Mouse (Mus musculus) cerebellum, adult 11-12 months (tissue): Measurements from ENCODE around the gene Bco2.

ENCODE experiments used
- DNase-seq: peaks from one replicate; pipeline ENCODE4 v3.0.0; 2022

The Bco2 gene

DNA sequence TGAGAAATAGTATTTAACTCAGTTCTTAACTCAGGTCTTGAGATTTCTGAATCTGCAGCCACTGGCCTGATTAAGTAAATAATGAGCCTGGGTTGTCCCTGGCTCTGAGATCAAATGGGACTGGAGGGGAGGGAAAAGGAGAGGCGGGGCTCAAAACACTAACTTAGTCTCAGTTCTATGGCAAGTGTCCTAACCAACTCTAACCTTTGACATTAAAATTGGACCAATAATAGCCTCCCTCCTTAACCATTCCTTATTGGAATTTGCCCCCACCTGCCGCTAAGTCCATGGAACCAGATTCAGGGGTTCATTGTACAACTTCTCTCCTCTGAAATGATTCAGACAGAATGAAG, at the start of gene Bco2:
Gene Bco2, minus strand, starts transcription at position 88 of the 353 bp plus-strand sequence.
- DNase-seq, result no peak

GRCm38 (mm10) chr9:50604338-50604737, 49.4 kb upstream of the Bco2 start:
- no peak for DNase-seq

GRCm38 (mm10) chr9:50603998-50604324, 49.0 kb upstream of the Bco2 start:
- DNase-seq, result no peak

GRCm38 (mm10) chr9:50603189-50603997, 48.4 kb upstream of the Bco2 start, which contains the start of the genes Sdhd and Timm8b:
TSS of gene Sdhd (minus strand) at chr9:50603812.
TSS of gene Timm8b (plus strand) at chr9:50603910.
- DNase-seq, result peak; percentile 95

DNA sequence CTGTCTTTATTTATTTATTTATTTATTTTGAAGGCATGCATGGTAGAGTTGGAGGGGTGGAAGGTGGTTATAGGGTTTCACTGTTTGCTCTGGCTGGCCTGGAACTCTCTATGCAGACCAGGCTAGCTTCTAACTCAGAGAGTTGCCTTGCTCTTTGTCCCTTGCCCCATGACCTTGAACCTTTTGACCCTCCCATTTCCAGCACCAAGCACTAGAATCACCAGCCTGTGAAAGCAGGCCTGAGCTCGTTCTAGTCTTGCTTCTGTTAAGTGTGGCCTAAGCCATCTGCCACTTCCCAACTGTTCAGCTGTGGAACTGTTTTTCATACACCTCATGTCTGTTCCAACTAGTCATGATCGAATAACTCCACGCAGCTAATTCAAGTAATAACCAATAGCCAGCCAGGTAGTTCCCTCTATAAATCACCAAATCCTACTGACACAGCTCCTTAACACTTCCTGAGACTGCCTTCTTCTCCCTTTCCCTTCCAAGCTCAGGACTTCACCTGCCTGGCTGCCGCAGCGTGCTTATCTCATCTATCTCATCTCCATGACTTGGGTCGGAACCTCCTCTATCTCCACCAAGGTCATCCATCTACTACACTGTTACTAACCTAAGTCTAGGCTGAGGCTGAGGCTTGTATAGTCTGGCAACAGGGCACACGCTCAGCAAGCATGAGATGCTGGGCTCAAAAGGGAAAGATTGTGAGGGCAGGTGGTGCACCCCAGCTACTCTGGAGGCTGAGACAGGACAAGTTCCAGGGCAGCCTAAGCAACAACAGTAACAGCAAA, 47.3 kb upstream of the Bco2 start:
- no peak for DNase-seq

DNA sequence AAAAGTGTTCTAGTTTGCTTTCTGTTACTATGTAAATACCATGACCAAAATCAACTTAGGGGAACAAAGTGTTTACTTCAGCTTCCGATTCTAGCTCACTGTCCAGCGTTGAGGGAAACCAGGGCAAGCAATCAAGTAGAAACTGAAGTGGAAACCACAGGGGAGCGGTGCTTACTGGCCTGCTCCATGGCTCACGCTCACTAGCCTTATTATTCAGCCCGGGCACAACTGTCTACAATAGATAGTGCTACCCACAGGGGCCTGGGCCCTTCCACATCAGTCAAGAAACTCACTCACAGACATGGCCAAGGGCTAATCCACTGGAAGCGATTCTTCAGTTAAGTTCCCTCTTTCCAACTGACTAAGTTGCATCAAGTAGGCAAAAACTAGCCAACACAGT, 46.6 kb upstream of the Bco2 start:
- DNase-seq, result no peak

GRCm38 (mm10) chr9:50596973-50597372, 42.0 kb upstream of the Bco2 start:
- no peak for DNase-seq

DNA sequence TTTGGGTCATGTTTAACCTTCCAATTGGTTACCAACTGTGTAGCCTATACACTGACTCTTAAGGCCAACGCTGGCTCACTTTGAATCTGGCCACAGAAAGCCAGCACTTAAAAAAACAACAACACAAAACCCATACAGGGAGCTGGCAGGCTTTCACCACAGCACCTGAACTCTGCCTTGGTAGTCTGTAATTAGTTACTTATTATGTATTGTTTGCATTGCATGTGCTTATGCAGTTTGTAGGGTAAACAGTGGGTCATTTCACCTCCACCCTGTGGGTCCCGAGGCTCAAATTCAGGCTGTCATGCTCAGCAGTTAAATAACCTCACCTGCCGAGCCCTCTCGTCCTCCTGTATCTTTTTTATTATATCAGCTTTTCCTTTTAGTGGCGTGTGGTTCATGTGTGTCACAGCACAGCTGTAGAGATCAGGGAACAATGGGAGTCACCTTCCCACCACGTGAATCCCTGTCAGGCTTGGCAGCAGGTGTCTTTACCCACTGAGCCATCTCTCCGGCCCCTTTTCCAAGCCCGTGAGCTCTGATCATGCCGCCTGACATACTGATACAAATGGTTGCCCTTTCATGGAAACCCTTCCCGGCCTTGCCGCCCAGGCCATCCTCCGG, 39.9 kb upstream of the Bco2 start:
- no peak for DNase-seq

GRCm38 (mm10) chr9:50593544-50593943, 38.6 kb upstream of the Bco2 start:
- DNase-seq, result no peak

GRCm38 (mm10) chr9:50592955-50593354, 38.0 kb upstream of the Bco2 start:
- DNase-seq, result no peak

DNA sequence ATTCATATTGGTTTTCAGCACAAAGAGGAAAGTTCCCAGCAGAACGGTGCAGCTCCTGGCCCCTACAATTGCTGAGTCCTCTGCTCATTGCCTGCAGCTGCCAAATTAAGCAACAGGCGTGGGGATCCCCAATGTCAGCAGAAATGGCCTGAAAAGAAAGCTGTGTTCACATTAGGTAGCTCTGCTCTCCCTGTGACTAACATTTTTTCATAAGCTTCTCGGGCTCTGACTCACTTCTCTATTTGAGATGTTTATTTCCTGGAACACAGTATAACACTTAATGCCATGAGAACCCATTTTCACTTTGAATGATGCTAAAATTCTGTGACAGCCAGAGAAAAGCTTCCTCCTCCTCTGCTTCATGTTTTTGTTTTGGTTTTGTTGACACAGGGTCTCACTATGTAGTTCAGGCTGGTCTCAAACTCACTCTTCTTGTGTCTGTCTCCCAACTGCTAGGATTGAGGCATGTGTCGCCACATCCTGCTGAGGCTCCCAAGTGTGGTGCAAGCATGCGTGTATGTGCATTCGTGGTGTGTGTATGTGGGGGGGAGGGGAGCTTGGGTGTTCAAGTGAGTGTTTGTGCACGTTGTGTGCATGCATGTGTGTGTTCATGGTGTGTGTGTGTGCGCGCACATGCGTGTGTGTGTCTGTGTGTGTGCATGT, 36.0 kb upstream of the Bco2 start:
- DNase-seq, result no peak

DNA sequence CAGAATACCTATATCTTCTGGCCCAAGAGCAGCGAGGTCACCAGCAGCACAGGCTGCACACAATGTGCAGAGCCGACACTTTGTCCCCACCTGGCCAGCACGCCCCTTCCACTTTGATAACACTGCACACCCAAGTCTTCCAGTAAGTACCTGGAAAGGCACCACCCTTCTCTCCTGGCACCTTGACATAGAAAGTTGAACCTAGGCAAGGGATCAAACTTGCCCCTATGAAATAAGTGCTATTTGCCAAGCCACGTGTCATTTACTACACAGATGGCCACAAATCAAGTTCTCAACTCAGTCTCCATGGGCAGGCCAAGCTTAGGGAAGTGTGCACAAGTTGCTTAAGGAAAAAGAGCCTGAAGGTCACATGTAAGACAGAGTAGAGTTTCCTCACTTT, 32.0 kb upstream of the Bco2 start:
- no peak for DNase-seq

DNA sequence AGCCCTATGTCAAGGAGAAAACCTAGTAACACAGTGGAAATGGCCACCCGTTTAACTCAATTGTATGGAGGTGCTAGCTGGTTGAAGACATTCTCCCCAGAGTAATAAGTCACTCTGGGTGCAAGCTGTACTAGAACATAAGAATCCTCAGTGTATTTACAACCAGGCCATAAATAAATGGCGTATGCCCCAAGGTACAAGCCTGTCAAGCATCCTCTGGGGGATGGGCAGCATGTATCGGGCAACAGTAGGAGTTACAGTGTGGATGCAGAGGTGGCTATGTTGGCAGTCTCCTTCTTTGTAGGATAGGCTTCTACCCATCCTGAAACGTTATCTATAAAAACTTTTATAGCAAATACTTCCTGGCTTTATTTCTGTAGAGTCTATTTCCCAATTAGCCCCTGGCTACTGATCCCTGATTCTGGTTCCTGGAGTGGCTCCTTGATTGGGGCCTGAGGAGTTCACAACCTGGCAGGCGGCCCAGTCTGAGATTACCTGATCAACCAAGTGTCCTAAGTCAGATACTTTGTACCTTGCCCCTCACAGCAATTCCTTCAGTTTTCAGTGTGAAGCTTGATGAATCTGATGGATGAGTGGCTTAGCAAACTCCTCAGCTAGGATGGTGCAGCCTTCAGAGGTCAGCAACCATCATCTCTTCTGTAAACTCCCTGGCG, 30.3 kb upstream of the Bco2 start:
- no peak for DNase-seq

- no peak for DNase-seq
Observed at GRCm38 (mm10) chr9:50580370-50580769, 25.4 kb upstream of the Bco2 start.

GRCm38 (mm10) chr9:50569599-50570525, 14.9 kb upstream of the Bco2 start:
- DNase-seq, result no peak

GRCm38 (mm10) chr9:50567881-50568280, 12.9 kb upstream of the Bco2 start:
- no peak for DNase-seq

DNA sequence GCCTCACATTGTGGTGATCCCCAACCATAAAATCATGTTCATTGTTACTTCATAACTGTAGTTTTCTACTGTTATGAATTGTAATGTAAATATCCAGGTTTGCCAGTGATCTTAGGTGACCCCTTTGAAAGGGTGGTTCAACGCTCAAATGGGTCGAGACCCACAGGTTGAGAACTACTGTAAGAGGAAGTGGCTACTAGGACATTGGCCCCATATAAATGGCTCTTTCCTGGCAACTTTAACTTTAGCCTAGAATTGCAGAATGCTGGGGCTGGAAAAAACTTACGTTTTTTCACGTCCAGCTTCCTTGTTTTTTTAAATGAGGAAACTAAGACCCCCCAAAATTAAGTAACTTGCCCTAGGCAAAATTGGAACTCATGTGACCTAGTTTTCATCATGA, 12.4 kb upstream of the Bco2 start:
- no peak for DNase-seq

DNA sequence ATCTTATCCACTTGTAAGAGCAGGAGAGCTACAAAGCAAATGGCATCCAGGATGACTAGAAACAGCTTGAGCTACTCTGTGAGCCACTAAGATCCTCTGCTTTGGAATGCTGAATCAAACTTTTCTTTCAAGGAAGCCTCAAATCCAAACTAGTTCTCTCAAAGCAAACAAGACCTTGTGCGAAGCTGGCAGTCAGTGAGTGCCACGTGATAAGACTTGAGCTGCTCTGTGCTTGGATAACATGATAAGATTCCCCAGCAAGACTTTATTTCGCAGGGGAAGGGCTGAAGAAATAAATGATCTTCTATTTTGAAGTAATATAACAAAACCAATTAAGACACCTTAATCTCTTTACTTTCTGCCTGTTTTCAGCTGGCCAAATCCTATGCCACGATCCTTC, 11.0 kb upstream of the Bco2 start:
- no peak for DNase-seq

- DNase-seq, result no peak
Observed at GRCm38 (mm10) chr9:50565173-50565572, 10.2 kb upstream of the Bco2 start.

DNA sequence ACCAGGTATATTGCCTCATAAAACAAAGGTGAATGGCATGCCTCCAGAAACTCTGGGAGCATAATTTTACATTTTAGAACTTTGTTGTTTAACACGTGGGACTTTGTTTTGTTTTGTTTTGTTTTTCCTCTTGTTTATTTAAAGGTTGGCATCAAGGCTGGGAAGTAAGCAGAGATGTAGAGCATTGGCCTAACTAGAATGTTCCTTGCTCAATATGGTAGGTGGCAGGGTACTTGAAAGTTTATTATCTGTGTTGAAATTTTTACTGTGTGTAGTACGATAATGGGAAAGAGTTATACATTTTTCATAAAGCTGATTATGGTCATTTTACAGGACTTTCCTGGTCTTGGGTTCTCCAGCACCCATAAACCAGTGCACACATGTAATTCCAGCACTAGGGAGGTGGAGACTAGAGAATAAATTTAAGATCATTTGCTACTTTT, 7.0 kb upstream of the Bco2 start:
- DNase-seq, result no peak

GRCm38 (mm10) chr9:50561145-50561917, 6.3 kb upstream of the Bco2 start, which contains the start of gene Tex12:
TSS of gene Tex12 (minus strand) at chr9:50561325.
- DNase-seq, result no peak
